Mouse (Mus musculus): ENCODE data around the gene Ilkap. TPM values are rescaled to one million over a fixed set of nuclear protein-coding genes. Genes with fewer than 3 reads are reported as not detected.

Gene Ilkap
- polyA plus RNA-seq, 1 experiment from 2014 or later = 37.3 TPM

DNA sequence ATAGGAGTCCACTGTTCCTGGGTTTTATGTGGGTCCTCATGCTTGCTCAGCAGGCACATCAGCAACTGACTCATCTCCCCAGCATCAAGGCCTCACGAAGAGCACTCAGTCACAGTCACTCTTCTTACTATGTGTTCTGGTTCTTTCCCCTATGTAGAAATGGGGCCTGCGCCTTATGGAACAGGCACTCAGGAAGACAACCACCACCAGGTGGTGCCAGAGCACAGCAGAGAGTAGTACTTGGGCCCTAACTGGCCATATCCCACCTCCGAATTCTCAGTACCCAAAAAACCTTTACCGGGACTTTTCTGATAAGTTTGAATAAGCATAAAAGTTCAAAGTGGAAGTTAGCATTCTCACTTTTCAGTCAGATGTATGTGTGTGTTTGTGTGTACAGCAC is 30.0 kb upstream of the Ilkap start:
- Histone ChIP-seq H3K4me3 (ENCODE audit: inconsistent target) (no peak overlapping the region), H3K36me3 (ENCODE audit: inconsistent target) (no peaks in the 10 kb centered on the region), H3K79me2 (ENCODE audit: inconsistent target) (no peaks in the 10 kb centered on the region), H3K27ac (no peak overlapping the region)
- 61% methylated on average over 3 of the region's 4 CpGs for WGBS (ENCODE audit: missing documents)

DNA sequence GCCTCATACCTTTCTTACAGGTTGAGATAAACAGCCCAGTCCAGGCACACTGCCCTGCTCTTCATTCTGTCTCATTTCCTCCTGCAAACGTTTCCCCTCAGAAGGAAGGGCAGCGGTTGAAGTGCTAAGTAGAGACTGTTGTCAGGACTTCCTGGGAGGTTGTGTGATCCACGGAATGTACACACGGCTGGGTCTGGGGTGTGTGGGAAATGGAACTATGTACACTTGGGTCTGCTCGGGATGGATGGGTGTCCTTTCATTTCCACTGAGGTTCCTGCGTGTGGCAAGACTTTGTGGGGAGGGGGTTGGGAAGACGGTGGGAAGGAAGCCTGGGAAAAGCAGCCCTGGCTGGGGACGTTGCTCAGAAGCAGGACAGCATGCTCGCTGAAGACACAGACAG is 27.8 kb upstream of the Ilkap start:
- Histone ChIP-seq H3K36me3 (ENCODE audit: inconsistent target) (no peaks in the 10 kb centered on the region), H3K27ac (no peak overlapping the region), H3K4me3 (ENCODE audit: inconsistent target) (no peak overlapping the region), H3K79me2 (ENCODE audit: inconsistent target) (no peaks in the 10 kb centered on the region)
- whole genome bisulfite sequencing (ENCODE audit: missing documents) = 91% methylated on average over 9 of the region's 9 CpGs

DNA sequence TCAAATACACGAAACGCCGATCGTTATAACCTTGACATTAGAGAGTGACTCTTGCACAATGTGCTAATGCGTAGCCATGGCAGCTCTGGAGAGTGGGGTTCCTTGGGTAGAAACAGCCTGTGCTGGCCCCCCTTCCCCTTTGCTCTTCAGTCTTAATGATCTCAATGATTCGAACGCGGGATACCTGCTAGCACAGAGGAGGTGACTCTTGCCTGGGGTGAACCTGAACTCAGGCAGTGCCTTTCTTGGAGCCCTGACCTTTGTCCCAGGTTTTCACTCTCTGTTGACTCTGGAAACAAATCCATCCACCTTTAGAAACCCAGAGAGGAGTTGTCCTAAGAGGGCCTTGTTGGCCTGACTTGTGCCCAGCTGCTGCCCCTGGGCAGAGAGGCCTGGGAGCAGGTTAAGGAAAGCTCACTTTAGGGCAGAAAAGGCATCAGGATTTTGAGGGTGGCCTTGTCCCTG is 22.0 kb upstream of the Ilkap start:
- no peaks in the 10 kb centered on the region for H3K79me2 ChIP-seq (ENCODE audit: inconsistent target)
- no peaks in the 10 kb centered on the region for H3K36me3 ChIP-seq (ENCODE audit: inconsistent target)
- no peak overlapping the region for H3K27ac ChIP-seq
- H3K4me3 ChIP-seq (ENCODE audit: inconsistent target) = no peak overlapping the region
- 95% methylated on average over 8 of the region's 8 CpGs for WGBS (ENCODE audit: missing documents)

DNA sequence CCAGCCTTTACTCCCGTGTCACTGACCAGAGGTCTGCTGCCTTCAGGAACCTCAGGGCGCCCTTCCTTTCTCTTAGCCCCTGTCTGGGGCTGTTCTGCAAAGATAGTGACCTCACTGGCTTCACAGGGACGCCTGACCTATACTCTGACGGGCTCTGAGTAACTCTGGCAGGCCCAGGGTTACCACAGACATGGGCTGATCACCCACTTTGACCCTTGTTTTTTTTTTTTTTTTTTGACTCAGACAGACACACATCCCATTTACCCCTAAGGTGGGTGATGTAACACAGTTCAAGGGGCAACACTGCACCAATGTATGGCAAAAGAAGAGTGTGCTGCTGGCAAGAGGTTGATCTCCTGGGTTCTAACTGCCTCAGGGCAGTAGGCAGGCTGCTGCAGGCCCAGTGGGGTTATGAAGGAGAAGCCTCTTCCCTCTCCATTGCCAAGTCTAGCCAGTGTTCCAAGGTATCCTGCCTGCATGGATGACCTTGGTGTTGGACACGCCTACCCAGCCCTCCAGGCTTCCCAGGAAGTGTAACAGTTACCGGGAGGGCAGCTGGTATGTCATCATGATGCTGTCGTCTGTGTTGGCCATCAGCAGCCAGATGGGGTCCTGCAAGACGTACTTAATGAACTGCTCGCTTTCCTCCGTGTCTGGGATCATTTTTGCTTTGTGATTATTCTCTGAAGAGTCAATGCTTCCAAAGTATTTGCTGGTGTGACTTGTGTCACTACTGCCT is 21.4 kb upstream of the Ilkap start:
- 90% methylated on average over 10 of the region's 10 CpGs for WGBS (ENCODE audit: missing documents)
- Histone ChIP-seq H3K4me3 (ENCODE audit: inconsistent target) (no peak overlapping the region), H3K79me2 (ENCODE audit: inconsistent target) (no peaks in the 10 kb centered on the region), H3K36me3 (ENCODE audit: inconsistent target) (no peaks in the 10 kb centered on the region), H3K27ac (no peak overlapping the region)

DNA sequence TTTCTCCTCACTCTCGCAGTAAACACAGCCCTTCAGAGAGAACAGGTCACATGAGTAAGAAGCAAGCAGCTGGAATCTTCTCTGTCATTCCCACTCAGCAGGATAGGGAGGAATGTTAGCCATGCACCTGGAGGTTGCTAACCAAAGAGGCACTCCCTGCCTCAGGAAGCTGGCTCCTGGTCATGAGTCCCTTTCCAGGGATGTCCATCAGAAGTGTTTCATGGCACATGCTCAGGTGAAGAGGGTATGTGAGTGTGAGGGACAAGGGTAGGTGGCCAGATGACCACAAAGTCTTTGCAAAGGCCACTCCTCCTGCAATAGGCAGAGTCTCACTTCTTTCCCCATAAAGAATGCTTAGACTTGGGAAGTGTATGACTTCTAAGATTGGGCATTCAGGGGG is 19.4 kb upstream of the Ilkap start:
- no peaks in the 10 kb centered on the region for H3K36me3 ChIP-seq (ENCODE audit: inconsistent target)
- no peak overlapping the region for H3K4me3 ChIP-seq (ENCODE audit: inconsistent target)
- H3K27ac ChIP-seq = no peak overlapping the region
- no peaks in the 10 kb centered on the region for H3K79me2 ChIP-seq (ENCODE audit: inconsistent target)
- WGBS (ENCODE audit: missing documents) = 100% methylated on average over 1 of the region's 1 CpGs

DNA sequence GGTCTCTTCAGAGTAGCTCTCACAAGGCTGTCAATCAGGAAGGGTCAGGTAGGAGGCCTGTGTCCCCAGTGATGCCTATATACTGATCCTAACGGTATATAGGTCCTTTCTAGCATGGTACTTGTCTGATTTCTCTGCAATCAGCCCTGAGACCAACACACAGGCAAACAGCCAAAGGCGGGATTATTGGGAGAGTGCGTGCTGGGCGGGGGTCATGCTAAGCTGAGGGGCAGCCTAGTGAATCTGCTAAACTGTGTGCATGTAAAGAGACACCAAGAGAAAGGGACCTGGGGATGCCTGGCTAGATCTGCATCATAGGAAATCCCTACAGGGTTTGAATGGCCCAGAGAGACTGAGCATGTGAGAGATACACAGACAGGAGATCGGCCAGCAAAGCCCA is 16.7 kb upstream of the Ilkap start:
- Histone ChIP-seq H3K36me3 (ENCODE audit: inconsistent target) (no peaks in the 10 kb centered on the region), H3K27ac (no peak overlapping the region), H3K4me3 (ENCODE audit: inconsistent target) (no peak overlapping the region), H3K79me2 (ENCODE audit: inconsistent target) (no peaks in the 10 kb centered on the region)
- 89% methylated on average over 5 of the region's 5 CpGs for WGBS (ENCODE audit: missing documents)

DNA sequence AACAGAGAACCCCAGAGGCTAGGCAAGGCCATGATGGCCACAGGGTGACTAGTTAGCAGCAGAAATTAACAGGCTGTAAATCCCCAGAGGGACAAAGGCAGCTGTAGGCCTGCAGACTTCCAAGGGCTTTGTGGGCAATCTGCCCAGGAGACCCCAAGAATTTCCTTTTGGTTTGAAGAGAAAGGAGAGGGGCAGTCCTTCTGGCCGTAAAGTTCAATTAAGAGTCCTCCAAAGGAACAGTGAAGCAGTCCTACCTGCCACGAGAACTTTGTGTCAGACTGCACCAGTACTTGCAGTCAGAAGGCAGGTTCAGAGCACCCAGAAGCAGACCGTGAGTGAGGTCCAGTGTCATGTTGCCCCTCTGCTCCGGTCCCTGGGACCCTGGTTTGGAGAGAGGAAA is 16.3 kb upstream of the Ilkap start:
- H3K4me3 ChIP-seq (ENCODE audit: inconsistent target) = no peak overlapping the region
- no peak overlapping the region for H3K27ac ChIP-seq
- WGBS (ENCODE audit: missing documents) = 94% methylated on average over 4 of the region's 4 CpGs
- H3K79me2 ChIP-seq (ENCODE audit: inconsistent target) = no peaks in the 10 kb centered on the region
- no peaks in the 10 kb centered on the region for H3K36me3 ChIP-seq (ENCODE audit: inconsistent target)

DNA sequence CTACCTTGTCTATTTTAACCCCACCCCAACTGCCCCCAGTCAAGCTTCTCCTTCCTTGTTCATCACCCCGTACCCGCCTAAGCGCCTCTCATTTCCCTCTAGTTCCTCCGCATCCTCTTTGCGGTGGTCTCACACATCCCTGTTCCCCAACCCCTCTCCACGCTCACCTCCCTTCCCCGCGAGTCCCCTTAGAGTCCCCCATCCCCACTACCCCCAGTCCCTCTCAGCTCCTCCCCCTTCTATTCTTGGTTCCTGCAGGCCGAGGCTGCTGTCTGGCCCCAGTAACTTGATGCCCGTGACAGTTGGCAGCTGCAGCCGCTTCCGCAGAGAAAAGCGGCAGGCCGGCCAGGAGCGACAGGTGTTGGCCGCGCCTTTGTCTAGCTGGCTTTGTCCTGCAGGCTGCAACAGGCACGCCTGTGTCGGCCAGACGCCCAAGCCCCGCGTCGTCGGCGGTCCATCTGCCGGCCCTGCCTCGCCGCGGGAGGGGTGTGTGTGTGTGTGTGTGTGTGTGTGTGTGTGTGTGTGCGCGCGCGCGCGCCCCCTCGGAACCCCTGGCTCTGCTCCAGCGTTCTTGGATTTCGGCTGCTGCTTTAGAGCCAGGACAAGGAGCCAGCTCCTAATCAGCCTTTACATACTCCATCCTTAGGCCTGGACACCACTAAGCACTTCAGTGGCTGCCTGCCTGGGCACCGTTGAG is 15.4 kb upstream of the Ilkap start, which contains the start of gene Hes6:
Gene Hes6 (minus strand): TSS at position 141 of the 697 bp plus-strand sequence.
- Histone ChIP-seq H3K79me2 (ENCODE audit: inconsistent target) (no peaks in the 10 kb centered on the region), H3K27ac (peak within 1 kb of the TSS; percentile 48), H3K36me3 (ENCODE audit: inconsistent target) (no peaks in the 10 kb centered on the region), H3K4me3 (ENCODE audit: inconsistent target) (peak within 1 kb of the TSS; percentile 43)
- WGBS (ENCODE audit: missing documents) = 6% methylated on average over 36 of the region's 39 CpGs

DNA sequence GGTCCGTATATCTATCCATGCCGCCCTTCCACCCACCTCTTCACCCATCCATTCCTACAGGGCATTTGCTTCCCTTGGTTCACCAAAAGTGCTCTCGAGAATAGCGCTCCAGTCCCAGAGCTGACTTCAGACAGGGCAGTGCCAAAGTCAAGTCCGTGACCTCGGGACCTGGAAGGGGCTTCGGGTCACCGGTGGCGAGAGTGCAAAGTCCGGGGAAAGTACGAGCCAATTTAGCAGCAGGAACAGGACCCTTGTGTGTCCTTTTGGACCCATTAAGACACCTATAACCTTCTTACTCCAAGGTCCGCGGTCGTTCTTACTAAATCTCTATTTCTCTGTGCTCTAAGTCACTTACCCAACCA is 14.9 kb upstream of the Ilkap start:
- H3K79me2 ChIP-seq (ENCODE audit: inconsistent target) = no peaks in the 10 kb centered on the region
- WGBS (ENCODE audit: missing documents) = 0% methylated on average over 14 of the region's 14 CpGs
- H3K4me3 ChIP-seq (ENCODE audit: inconsistent target) = peak overlapping the region; percentile 43
- peak overlapping the region; percentile 48 for H3K27ac ChIP-seq
- H3K36me3 ChIP-seq (ENCODE audit: inconsistent target) = no peaks in the 10 kb centered on the region

DNA sequence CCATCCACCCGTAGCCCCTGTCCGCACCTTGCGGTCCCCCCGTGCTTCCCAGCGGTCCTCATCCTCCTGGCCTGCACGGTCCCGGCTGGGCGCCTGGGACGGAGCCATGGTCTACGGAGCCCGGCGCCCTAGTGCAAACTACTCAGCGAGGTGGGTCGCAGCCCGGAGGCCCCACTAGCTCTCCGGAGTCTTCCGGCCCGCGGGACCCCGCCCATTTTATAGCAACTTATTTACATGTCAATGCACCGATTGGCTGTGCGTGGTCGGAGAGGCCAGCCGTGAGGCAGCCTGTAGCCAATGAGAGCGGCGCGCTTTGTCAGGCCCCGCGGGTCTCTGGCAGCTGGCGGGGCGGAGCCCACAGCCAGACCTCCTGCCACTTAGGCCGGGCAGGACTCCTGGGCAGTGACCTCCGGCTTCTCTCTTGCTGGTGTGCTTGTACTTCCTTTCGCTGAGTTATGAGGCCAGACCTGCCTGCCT is 14.5 kb upstream of the Ilkap start:
- Histone ChIP-seq H3K79me2 (ENCODE audit: inconsistent target) (no peaks in the 10 kb centered on the region), H3K27ac (peak overlapping the region; percentile 48), H3K36me3 (ENCODE audit: inconsistent target) (no peaks in the 10 kb centered on the region), H3K4me3 (ENCODE audit: inconsistent target) (peak overlapping the region; percentile 43)
- WGBS (ENCODE audit: missing documents) = under 1% methylated on average over 29 of the region's 34 CpGs

DNA sequence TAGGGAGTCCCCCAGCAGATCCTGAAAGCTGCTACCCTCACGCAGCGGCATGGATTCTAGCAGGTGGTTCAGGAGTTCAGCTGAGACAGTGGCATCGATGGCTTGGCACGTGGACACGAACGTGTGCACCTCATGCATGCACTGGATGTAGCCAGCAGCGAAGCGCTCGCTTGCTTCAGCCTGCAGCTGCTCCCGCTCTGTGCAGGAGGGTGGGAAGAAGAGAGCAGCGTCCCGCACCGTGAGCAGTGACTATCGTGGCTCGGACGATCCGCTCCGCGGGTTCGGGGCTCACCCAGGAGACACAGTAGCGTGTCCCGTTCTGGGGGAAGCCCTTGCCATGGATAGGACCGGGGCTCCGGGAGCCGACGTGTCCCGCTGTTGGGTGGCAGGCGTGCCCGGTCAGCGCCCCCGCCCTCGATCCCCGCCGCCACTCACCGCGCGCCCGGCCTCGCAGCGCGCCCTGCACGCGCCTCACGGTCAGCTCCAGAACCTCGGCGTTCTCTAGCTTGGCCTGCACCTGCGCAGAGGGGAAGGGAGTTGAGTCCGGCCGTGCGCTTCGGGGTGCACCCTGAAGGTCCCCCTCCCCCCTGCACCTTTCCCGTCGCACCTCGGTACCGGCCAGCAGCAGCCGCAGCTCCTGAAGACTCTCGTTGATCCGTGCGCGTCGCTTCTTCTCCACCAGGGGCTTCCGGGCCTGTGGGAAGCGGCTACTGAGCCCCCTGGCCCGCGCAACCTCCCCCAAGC is 13.8 kb upstream of the Ilkap start:
- peak overlapping the region; percentile 40 for H3K4me3 ChIP-seq (ENCODE audit: inconsistent target)
- 15% methylated on average over 64 of the region's 65 CpGs for WGBS (ENCODE audit: missing documents)
- no peak overlapping the region for H3K27ac ChIP-seq
- no peaks in the 10 kb centered on the region for H3K79me2 ChIP-seq (ENCODE audit: inconsistent target)
- H3K36me3 ChIP-seq (ENCODE audit: inconsistent target) = no peaks in the 10 kb centered on the region

DNA sequence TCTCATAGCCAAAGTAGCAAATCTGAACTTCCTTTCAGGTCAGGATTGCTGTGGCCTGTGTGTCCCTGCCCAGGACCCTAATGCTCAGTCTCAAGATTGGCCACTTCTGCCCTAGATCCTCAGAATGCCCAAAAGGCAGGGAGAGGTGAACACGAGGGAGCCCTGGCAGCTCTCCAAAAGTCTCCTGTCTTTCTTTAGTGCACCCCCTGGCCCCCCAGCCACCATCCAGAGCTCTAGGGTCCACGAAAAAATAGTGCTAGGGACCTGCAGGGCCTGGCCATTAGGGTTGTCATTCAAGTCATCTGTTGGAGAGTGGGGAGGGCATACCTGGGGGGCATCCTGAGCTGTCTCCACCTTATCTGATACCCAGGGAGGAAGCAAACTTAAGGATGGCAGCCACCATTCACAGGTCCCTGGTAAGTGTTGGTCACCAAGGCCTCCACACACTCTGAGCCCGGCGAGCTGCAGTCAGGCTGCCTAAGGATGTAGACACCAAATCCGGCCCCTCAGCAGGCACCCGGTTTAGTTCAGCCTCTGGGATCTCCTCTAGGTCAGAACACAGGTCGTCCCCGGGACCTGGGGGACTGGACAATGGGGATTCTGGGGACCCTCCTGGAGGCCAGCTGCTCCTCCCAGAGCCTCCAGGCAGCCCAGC is 13.1 kb upstream of the Ilkap start:
- H3K4me3 ChIP-seq (ENCODE audit: inconsistent target) = no peak overlapping the region
- no peaks in the 10 kb centered on the region for H3K79me2 ChIP-seq (ENCODE audit: inconsistent target)
- H3K27ac ChIP-seq = no peak overlapping the region
- H3K36me3 ChIP-seq (ENCODE audit: inconsistent target) = no peaks in the 10 kb centered on the region
- 94% methylated on average over 8 of the region's 8 CpGs for WGBS (ENCODE audit: missing documents)

DNA sequence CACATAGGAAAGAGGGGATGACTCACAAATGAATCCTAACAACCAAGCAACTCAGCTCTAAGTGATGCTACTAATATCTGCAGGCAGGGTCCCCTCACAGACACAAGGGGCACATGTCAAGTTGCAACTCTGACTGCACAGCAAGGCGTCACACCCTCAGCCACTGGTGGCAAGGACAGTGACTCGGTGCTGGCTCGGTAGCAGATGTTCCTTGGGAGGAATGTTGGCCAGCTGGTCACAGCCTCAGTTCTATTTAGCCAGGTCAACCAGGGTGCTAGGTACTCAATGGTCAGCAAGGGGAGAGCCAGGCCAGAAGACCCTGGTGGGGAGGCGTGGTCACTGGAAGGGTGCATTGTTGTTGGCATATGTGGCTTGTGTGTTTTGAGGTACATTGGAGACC is 9.2 kb upstream of the Ilkap start:
- WGBS (ENCODE audit: missing documents) = 91% methylated on average over 4 of the region's 4 CpGs
- Histone ChIP-seq H3K36me3 (ENCODE audit: inconsistent target) (no peaks in the 10 kb centered on the region), H3K27ac (no peak overlapping the region), H3K4me3 (ENCODE audit: inconsistent target) (no peak overlapping the region), H3K79me2 (ENCODE audit: inconsistent target) (no peaks in the 10 kb centered on the region)

DNA sequence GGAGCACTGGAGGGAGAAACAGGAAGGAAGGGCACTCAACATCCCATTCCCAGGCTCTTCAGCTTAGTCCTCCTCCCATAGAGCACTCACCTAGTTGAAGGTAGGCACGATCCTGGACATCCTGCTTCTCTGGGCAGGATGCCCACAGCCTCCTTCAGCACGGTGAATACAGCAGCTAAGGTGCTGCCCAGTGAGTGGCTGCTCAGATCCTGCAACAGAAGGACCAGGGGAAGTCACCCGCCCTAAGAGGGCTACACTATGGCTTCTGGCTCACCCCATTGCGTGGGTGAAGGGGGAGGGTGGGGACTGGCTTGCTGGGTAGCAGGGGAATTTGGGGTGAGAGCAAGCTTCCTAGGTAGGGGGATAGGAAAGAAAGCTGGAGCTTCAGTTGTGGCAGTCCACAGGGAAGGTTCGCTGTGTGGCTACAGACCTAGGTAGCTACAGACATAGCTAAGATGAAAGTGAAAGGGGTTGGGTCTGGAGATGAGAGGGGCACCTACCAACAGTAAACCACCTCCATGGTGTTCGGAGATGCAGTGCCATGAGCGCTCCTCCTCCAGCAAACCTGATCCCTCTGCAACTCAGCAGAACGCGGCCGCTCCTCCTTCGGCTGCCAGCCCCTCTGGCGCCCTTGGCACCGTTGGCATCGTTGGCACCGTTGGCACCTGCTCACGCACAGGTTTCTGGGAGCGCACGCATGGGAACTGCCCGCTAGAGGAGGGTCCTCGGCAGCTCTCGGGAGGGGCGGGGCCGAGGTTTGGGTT is 7.0 kb upstream of the Ilkap start:
- no peaks in the 10 kb centered on the region for H3K79me2 ChIP-seq (ENCODE audit: inconsistent target)
- no peaks in the 10 kb centered on the region for H3K36me3 ChIP-seq (ENCODE audit: inconsistent target)
- WGBS (ENCODE audit: missing documents) = 50% methylated on average over 15 of the region's 23 CpGs
- H3K4me3 ChIP-seq (ENCODE audit: inconsistent target) = no peak overlapping the region
- no peak overlapping the region for H3K27ac ChIP-seq
